Mouse (Mus musculus) thymus, adult 2 months (tissue): ENCODE data around the gene Vdr.

Experiments used
- CTCF ChIP-seq: fragments of 200-500 bp; IDR thresholded peaks from 2 replicates; pipeline ENCODE4 v1.5.1; 2012; ENCODE audit warnings: mild to moderate bottlenecking, control low read depth, low read length, moderate library complexity, borderline replicate concordance; ENCODE audit not compliant: control insufficient read depth, poor library complexity, insufficient read depth; ENCODE audit errors: extremely low read depth
- POLR2A ChIP-seq: fragments of 200-500 bp; IDR thresholded peaks from 2 replicates; pipeline ENCODE4 v1.6.1; 2012; ENCODE audit warnings: mild to moderate bottlenecking, low read length, control low read depth, moderate library complexity; ENCODE audit not compliant: control insufficient read depth, poor library complexity, insufficient read depth; ENCODE audit errors: extremely low read depth

DNA sequence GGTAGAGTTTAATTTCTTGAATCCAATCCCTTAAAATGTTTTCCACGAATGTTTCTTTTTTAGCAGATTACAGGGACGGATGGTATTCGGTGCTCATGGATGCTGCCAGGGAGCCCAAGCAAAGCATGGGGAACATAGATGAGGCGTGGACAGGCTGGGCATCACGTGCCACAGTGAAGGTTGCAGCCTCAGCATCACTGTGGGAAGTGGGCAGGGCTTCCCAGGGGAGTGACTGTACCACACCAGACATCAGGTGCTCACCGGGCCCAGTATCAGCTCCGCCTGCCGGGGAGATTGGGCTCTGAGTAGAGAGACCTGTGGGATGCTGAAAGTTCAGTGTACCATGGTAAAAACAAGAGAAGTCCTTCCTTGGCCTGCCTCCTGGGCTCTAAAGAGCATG, 44.2 kb upstream of the Vdr start:
- TF ChIP-seq POLR2A, result no peak
- no peak for TF ChIP-seq CTCF
